Mouse (Mus musculus) bone marrow, adult 2 months (tissue): ENCODE measurements around the gene Nkain4.

Source experiments
- CTCF ChIP-seq: fragments of 200-500 bp; IDR thresholded peaks from 2 replicates; pipeline ENCODE4 v1.5.1; 2011; ENCODE audit warnings: low read length, control low read depth; ENCODE audit not compliant: control insufficient read depth, insufficient read depth
- POLR2A ChIP-seq: fragments of 200-500 bp; IDR thresholded peaks from 2 replicates; pipeline ENCODE4 v1.6.1; 2011; ENCODE audit warnings: low read depth, mild to moderate bottlenecking, control low read depth, low read length, borderline replicate concordance; ENCODE audit not compliant: control insufficient read depth

- TF ChIP-seq CTCF: no peak
- no peak for TF ChIP-seq POLR2A
Observed at GRCm38 (mm10) chr2:180889271-180889920, 65.1 kb downstream of the Nkain4 start.
